Mouse (Mus musculus) frontal cortex, postnatal 14 days (tissue): ENCODE measurements around the gene Nmur1.
"Not testable (repeated sequence)": the region's sequence is repeated elsewhere in the genome, so short reads cannot be mapped to it uniquely, and the experiment has no call there.

Experiments
- DNase-seq, 2 experiments: peaks; one replicate each; pipeline ENCODE4 v3.0.0; 2022; ENCODE audit warnings: low spot score in 2 of 2

Gene Nmur1

GRCm38 (mm10) chr1:86358906-86359797 is 66.9 kb downstream of the Nmur1 start, which contains the start of gene Ncl:
TSS of gene Ncl (minus strand) at chr1:86359400.
- peak; percentile 96 to 98 for DNase-seq

- DNase-seq, result peak in 1 of 2 experiments; percentile 40
These were observed 67.7 kb downstream of the Nmur1 start for GRCm38 (mm10) chr1:86358229-86358905.

- no peak for DNase-seq
These were observed 71.8 kb downstream of the Nmur1 start for GRCm38 (mm10) chr1:86354186-86354585.

- no peak for DNase-seq
These were observed 75.5 kb downstream of the Nmur1 start for GRCm38 (mm10) chr1:86350576-86350975.

GRCm38 (mm10) chr1:86349696-86350095 is 76.3 kb downstream of the Nmur1 start:
- DNase-seq, result no peak

- DNase-seq, result no peak
These were observed 76.8 kb downstream of the Nmur1 start for GRCm38 (mm10) chr1:86349201-86349600.

- DNase-seq, result no peak
These were observed 77.2 kb downstream of the Nmur1 start for GRCm38 (mm10) chr1:86348801-86349200.

- DNase-seq, result no peak
These were observed 77.9 kb downstream of the Nmur1 start for GRCm38 (mm10) chr1:86348083-86348482.

- DNase-seq, result no peak
These were observed 78.3 kb downstream of the Nmur1 start for GRCm38 (mm10) chr1:86347716-86348045.

- DNase-seq, result no peak
These were observed 78.9 kb downstream of the Nmur1 start for GRCm38 (mm10) chr1:86346851-86347715.

GRCm38 (mm10) chr1:86345956-86346355 is 80.1 kb downstream of the Nmur1 start:
- DNase-seq, result no peak

- DNase-seq, result no peak
These were observed 81.0 kb downstream of the Nmur1 start for GRCm38 (mm10) chr1:86345069-86345468.

GRCm38 (mm10) chr1:86343969-86344861 is 81.8 kb downstream of the Nmur1 start:
- DNase-seq, result no peak

GRCm38 (mm10) chr1:86343087-86343645 is 82.9 kb downstream of the Nmur1 start:
- DNase-seq, result no peak

- DNase-seq, result no peak
These were observed 83.7 kb downstream of the Nmur1 start for GRCm38 (mm10) chr1:86342371-86342770.

GRCm38 (mm10) chr1:86341096-86341495 is 84.9 kb downstream of the Nmur1 start:
- DNase-seq, result not testable (repeated sequence)

- peak; percentile 38 to 83 for DNase-seq
These were observed 86.7 kb downstream of the Nmur1 start for GRCm38 (mm10) chr1:86339156-86339812.

GRCm38 (mm10) chr1:86336330-86336729 is 89.7 kb downstream of the Nmur1 start:
- no peak for DNase-seq
